Mouse (Mus musculus): ENCODE measurements around the gene Tep1.
"Not testable (repeated sequence)": the region's sequence is repeated elsewhere in the genome, so short reads cannot be mapped to it uniquely, and the experiment has no call there.

The Tep1 gene

GRCm38 (mm10) chr14:50868656-50869055, 1.7 kb downstream of the Tep1 start:
- ATAC-seq (ENCODE audit: low TSS enrichment): no peak

GRCm38 (mm10) chr14:50868211-50868610, 2.1 kb downstream of the Tep1 start:
- no peak for ATAC-seq (ENCODE audit: low TSS enrichment)

GRCm38 (mm10) chr14:50866966-50867365, 3.4 kb downstream of the Tep1 start:
- no peak for ATAC-seq (ENCODE audit: low TSS enrichment)

DNA sequence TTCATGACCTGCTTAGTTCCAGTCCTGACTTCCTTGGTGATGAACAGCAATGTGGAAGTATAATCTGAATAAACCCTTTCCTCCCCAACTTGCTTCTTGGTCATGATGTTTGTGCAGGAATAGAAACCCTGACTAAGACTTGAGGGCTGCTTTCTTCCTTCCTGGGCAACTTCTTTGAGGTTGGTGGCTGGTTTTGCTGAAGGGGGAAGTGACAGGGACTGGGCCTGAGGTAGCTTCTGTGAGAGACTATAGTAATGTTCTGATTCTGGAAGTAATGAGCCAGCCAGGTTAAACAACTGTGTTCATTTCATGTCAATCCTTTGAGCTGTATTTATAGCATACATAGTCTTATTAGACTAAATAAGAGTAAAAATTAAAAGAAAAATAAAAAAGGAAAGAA, 5.4 kb downstream of the Tep1 start:
- not testable (repeated sequence) for ATAC-seq (ENCODE audit: low TSS enrichment)

DNA sequence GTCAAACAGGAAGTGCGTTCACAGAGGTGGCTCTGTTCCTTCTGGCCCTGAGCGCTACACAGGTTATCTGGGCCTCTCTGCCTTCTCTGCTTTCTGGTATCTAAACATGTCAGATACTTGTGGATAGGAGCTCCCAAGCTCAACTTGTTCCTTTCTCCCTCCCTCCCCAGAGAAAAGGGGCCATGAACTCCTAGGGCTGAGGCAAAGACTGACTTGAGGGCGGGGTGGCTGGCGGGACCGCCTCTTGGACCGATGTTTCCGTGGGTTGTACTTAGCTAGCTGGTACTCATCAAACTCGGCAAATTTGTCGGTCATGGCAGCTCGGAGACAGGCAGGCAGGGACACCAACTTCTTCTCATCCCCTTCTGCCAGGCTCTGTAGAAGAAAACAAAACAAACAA, 7.7 kb downstream of the Tep1 start:
- ATAC-seq (ENCODE audit: low TSS enrichment): no peak

DNA sequence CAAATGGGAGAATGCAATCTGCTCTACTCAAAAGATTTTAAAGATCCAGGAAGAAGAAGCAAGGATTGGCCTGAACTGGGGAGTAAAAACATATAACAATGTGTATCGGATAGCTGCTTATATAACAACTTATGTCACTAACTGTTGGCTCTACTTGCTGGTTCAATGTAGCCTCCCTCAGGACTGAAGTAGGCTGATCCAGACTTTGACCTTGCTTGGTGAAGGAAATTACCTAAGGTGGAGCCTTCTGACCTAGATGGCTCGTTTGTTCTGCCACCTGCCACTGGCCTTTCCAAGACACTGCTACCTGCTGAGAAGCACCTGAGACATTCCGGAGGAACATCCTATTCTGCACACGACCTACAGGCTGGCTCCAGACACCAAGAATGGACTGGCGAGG, 14.6 kb downstream of the Tep1 start:
- ATAC-seq (ENCODE audit: low TSS enrichment): no peak

- no peak for ATAC-seq (ENCODE audit: low TSS enrichment)
Observed at GRCm38 (mm10) chr14:50837236-50837635, 33.1 kb downstream of the Tep1 start.

DNA sequence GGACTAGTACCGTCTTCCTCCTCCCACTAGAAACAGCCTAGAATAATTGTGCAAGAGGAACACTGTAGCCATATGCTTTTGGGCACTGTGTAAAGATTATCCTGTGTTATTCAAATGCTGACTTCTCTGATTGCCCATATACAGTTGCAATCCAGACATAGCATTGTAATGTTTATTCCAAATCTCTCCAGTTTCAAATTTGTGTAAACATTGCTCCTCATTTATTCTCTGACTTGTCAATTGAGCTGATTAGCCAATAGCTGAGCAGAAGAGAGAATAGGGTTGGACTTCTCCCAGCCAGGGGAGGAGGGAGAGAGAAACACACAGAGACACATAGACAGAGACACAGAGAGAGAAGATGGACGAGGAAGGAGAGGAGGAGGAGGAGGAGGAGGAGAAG, 35.9 kb downstream of the Tep1 start:
- no peak for ATAC-seq (ENCODE audit: low TSS enrichment)

DNA sequence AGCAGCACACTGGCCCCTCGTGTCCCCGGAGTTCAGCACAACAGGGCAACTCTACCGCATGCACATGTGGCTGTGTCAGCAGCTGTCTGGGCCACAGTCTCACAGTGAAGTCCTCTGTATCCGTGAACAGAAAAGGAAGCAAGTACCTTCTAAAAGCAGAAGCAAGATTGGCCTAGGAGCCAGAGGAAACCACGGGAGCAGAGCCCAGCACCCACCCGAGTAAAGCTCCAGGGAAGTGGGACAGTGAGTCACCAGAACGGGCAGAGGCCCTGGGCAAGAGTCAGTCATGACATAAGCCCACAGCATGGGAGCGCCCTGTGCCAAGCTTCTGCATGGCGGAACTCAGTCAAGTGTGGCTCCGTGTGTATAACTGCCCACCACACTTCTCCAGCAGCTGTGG, 36.4 kb downstream of the Tep1 start:
- ATAC-seq (ENCODE audit: low TSS enrichment): 0 out of 2 replicates have a peak, but pooled peaks have one; percentile 16

GRCm38 (mm10) chr14:50829878-50830277, 40.5 kb downstream of the Tep1 start:
- ATAC-seq (ENCODE audit: low TSS enrichment): no peak

GRCm38 (mm10) chr14:50826579-50826978, 43.8 kb downstream of the Tep1 start:
- peak; percentile 92 for ATAC-seq (ENCODE audit: low TSS enrichment)

GRCm38 (mm10) chr14:50824219-50824618, 46.1 kb downstream of the Tep1 start:
- ATAC-seq (ENCODE audit: low TSS enrichment): no peak

DNA sequence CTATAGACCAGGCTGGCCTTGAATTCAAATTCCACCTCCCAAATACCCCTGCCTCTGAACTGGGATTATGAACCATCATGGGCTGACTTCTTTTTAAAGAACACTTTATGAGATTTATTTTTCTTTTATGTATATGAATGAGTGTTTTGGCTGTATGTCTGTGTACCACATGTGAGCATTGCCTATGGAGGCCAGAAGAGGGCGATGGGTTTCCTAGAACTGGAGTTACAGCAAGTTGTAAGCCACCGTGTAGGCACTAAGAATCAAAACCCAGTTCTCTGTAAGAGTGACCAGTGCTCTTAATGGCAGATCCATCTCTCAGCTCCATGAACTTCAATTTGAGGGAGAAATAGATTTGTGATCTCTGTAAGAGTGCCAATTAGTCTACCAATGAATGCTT, 47.1 kb downstream of the Tep1 start:
- ATAC-seq (ENCODE audit: low TSS enrichment): no peak

- ATAC-seq (ENCODE audit: low TSS enrichment): no peak
Observed at GRCm38 (mm10) chr14:50813060-50813459, 57.3 kb downstream of the Tep1 start.

DNA sequence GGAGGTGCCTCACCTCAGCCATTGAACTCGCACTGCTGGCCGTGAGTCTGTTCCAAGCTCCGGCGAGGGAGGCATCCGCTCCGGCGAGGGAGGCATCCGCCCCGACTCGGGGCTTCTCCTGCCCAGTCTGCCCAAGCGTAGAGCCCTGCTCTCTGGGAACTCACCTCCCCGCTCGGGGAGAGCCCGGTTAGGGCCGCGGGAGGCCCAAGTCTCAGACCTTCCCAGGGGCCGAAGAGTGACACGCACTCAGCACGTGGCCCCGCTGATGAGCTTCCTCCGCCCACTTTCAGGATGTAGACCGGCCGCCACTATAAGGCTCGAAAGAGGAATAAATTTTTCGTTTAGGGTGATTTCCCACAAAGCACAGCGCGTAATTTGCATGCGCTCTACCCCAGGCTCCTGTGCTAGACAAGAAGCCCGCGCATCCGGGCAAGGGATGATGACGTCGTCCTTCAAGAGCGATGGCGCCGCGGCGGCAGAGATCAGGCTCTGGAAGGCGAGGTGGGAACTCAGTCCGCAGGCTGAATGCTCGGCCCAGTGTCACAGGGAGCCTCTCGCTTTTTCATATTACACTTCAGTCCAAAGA, 62.8 kb downstream of the Tep1 start, which contains the start of the genes Ccnb1ip1 and Parp2:
TSS of gene Ccnb1ip1 (minus strand) at position 246 of the 586 bp plus-strand sequence.
TSS of gene Parp2 (plus strand) at position 355 of the 586 bp plus-strand sequence.
- peak; percentile 99 for ATAC-seq (ENCODE audit: low TSS enrichment)

- ATAC-seq (ENCODE audit: low TSS enrichment): not testable (repeated sequence)
Observed at GRCm38 (mm10) chr14:50806469-50806868, 63.9 kb downstream of the Tep1 start.

- no peak for ATAC-seq (ENCODE audit: low TSS enrichment)
Observed at GRCm38 (mm10) chr14:50804683-50805082, 65.7 kb downstream of the Tep1 start.

DNA sequence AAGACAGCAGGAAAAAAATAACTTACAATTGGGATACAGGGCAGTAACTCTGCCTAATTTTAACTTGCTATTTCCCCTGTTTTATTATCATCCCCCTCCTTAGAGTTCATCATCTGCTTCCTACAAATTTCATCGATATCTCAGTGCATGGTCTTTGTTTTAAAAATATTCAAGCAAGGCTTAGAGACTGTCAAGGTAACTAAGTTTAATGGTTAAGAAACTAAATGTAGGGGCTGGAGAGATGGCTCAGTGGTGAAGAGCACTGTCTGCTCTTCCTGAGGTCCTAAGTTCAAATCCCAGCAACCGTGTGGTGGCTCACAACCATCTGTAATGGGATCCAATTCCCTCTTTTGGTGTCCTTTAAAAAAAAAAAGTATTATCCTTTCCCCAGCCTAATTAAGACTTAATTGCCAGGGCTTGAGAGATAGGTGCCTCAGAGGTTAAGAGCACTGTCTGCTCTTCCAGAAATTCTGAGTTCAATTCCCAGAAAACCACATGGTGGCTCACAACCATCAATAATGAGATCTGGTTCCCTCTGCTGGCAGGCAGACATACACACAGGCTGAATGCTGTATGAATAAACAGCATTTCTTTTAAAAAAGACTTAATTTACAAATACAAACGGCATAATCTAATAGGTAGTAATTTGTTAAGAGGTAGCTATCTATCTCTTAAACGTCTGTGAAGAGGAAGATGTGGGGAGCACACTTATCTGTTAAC, 67.4 kb downstream of the Tep1 start:
- no peak for ATAC-seq (ENCODE audit: low TSS enrichment)

DNA sequence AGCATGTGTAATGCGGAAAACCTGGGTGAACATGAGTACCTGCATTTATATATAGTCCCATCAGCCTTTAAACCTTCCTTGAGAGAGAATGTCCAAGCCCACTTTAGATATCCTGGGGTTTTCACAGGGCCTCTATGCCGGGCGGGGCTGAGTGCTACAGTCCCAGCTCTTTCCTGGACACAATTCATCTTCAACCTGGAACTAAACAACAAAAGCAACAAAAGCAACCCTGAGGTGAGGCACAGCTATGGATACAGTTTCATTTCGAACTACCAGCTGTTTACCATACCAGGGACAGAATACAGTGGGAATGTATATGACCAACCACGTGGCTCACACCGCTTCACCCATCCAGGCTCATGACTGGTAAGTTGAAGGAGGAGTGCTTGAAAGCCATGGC, 67.9 kb downstream of the Tep1 start:
- no peak for ATAC-seq (ENCODE audit: low TSS enrichment)

- peak; percentile 79 for ATAC-seq (ENCODE audit: low TSS enrichment)
Observed at GRCm38 (mm10) chr14:50799502-50800259, 70.7 kb downstream of the Tep1 start.

DNA sequence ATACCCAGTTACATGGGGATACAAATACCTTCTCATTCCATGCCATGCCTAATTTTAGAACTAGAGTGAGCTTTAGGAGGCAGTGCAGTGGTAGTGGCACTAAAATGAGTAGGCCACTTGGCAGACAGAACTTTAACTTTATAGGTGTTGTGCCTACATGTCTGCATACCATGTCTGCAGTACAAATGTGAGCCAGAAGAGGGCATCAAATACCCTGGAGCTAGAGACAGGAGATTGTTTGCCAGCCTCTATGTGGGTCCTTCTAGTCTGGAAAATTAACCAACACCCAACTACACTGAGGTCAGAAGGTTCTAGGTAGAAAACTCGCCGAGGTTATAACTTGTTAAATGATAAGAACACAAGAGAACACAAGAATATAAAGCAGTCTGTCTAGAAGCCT, 71.8 kb downstream of the Tep1 start:
- ATAC-seq (ENCODE audit: low TSS enrichment): no peak

- ATAC-seq (ENCODE audit: low TSS enrichment): no peak
Observed at GRCm38 (mm10) chr14:50796464-50796863, 73.9 kb downstream of the Tep1 start.

DNA sequence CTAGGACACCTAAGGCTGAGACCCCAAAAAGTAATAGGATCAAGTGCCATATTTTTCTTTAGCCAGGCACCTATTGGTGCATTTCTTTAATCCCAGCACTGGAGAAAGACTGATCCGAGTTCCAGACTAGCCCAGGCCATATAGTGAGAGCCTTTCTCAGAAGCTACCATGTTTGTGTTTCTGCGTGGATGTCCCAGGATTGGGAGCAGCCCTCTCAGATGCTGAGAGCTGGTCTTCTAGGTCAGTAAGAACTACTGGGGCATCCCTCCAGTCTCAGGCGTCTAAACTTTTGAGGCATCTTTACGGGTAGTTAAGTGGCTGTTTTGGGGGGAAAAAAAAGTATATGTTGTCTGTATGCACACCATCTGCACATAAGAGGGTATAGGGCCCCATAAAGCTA, 74.4 kb downstream of the Tep1 start:
- no peak for ATAC-seq (ENCODE audit: low TSS enrichment)

Data from frontal cortex, adult (tissue).